Mouse (Mus musculus) testis, adult 2 months (tissue): ENCODE results near the gene Gm8369. TPM values are rescaled to one million over a fixed set of nuclear protein-coding genes. Genes with fewer than 3 reads are reported as not detected.
"Not testable (repeated sequence)": the region's sequence is repeated elsewhere in the genome, so short reads cannot be mapped to it uniquely, and the experiment has no call there.

ENCODE experiments used
- H3K27ac ChIP-seq: fragments of 200-500 bp; 2 replicates; pipeline ENCODE4 v1.5.1; 2012; ENCODE audit warnings: low read depth, low read length; ENCODE audit not compliant: control insufficient read depth, insufficient read depth
- H3K27me3 ChIP-seq: fragments of 200-500 bp; 2 replicates; pipeline ENCODE4 v1.6.1; 2012; ENCODE audit warnings: mild to moderate bottlenecking, low read length, moderate library complexity; ENCODE audit not compliant: control insufficient read depth, insufficient read depth
- H3K36me3 ChIP-seq: fragments of 200-500 bp; 2 replicates; pipeline ENCODE4 v1.6.1; 2012; ENCODE audit warnings: mild to moderate bottlenecking, low read length; ENCODE audit not compliant: control insufficient read depth, insufficient read depth
- H3K4me1 ChIP-seq: fragments of 200-500 bp; 2 replicates; pipeline ENCODE4 v1.6.1; 2012; ENCODE audit warnings: low read length; ENCODE audit not compliant: control insufficient read depth, insufficient read depth
- H3K4me3 ChIP-seq: fragments of 200-500 bp; 2 replicates; pipeline ENCODE4 v1.5.1; 2012; ENCODE audit warnings: low read depth, mild to moderate bottlenecking, low read length, moderate library complexity, mixed read lengths; ENCODE audit not compliant: control insufficient read depth
- CTCF ChIP-seq: fragments of 200-500 bp; IDR thresholded peaks from 2 replicates; pipeline ENCODE4 v1.5.1; 2012; ENCODE audit warnings: low read depth, mild to moderate bottlenecking, inconsistent platforms, low read length, moderate library complexity; ENCODE audit not compliant: control insufficient read depth, insufficient read depth, insufficient replicate concordance
- POLR2A ChIP-seq: fragments of 200-500 bp; IDR thresholded peaks from 2 replicates; pipeline ENCODE4 v1.6.1; 2012; ENCODE audit warnings: low read depth, mild to moderate bottlenecking, inconsistent platforms, low read length, moderate library complexity; ENCODE audit not compliant: control insufficient read depth
- polyA plus RNA-seq: library from polyadenylated mRNA; depleted of rRNA; stranded (reverse); fragments of >200 nt; gene quantifications from 2 replicates; pipeline ENCODE4 v1.2.3, GENCODE M21; 2012; rRNA removed

Gm8369 gene
- polyA plus RNA-seq, 1 experiment = 3.8 TPM

- Histone ChIP-seq H3K27me3 (no peaks in the 10 kb centered on the region), H3K4me3 (no peak overlapping the region), H3K4me1 (no peaks in the 10 kb centered on the region), H3K27ac (no peak overlapping the region), H3K36me3 (no peaks in the 10 kb centered on the region)
- no peak for TF ChIP-seq POLR2A
- no peak for TF ChIP-seq CTCF
These were observed 69.0 kb downstream of the Gm8369 start for GRCm38 (mm10) chr19:11554726-11555125.

GRCm38 (mm10) chr19:11559560-11559959 lies 73.8 kb downstream of the Gm8369 start:
- not testable (repeated sequence) for H3K27ac ChIP-seq, H3K4me1 ChIP-seq, H3K27me3 ChIP-seq, H3K36me3 ChIP-seq, H3K4me3 ChIP-seq

Other genes starting within 250 kb of the Gm8369 start
- gene Ms4a1, start 219.7 kb upstream of the Gm8369 start, polyA plus RNA-seq = 0.05 and 0.09 TPM in 2 replicates
- gene Ms4a5, start 202.1 kb upstream of the Gm8369 start, polyA plus RNA-seq = 130 and 181 TPM in 2 replicates
- 142 and 184 TPM in 2 replicates for gene Ms4a14, start 171.5 kb upstream of the Gm8369 start, polyA plus RNA-seq
- 0.40 and 0.69 TPM in 2 replicates for gene Ms4a7, start 149.8 kb upstream of the Gm8369 start, polyA plus RNA-seq
- 0.48 TPM in 1 of 2 replicates, not detected in the other for gene Ms4a4a, start 110.4 kb upstream of the Gm8369 start, polyA plus RNA-seq
- 0.26 TPM in 1 of 2 replicates, not detected in the other for gene Ms4a4c, start 81.2 kb upstream of the Gm8369 start, polyA plus RNA-seq
- gene Ms4a4b, start 42.4 kb upstream of the Gm8369 start, polyA plus RNA-seq = 1.9 TPM in 2 replicates
- 1.1 and 2.3 TPM in 2 replicates for gene Ms4a6c, start 16.6 kb upstream of the Gm8369 start, polyA plus RNA-seq
- gene Ms4a6b, start 30.6 kb downstream of the Gm8369 start, polyA plus RNA-seq = 1.2 and 1.6 TPM in 2 replicates
- gene Ms4a4d, start 50.9 kb downstream of the Gm8369 start, polyA plus RNA-seq = 1.8 and 2.3 TPM in 2 replicates
- gene Ms4a6d, start 118.9 kb downstream of the Gm8369 start, polyA plus RNA-seq = 0.32 and 0.79 TPM in 2 replicates
- gene Ms4a2, start 137.8 kb downstream of the Gm8369 start, polyA plus RNA-seq = not detected in 2 replicates
- not detected in 2 replicates for gene Ms4a3, start 154.9 kb downstream of the Gm8369 start, polyA plus RNA-seq
- gene Oosp2, start 174.6 kb downstream of the Gm8369 start, polyA plus RNA-seq = not detected in 2 replicates
- gene Oosp1, start 205.2 kb downstream of the Gm8369 start, polyA plus RNA-seq = not detected in 2 replicates
- not detected in 2 replicates for gene Oosp3, start 211.1 kb downstream of the Gm8369 start, polyA plus RNA-seq